Mouse (Mus musculus) midbrain, embryonic 12.5 days (tissue): ENCODE results near the gene Igfbp5. TPM values are rescaled to one million over a fixed set of nuclear protein-coding genes. Genes with fewer than 3 reads are reported as not detected.

Experiments
- ATAC-seq: fragments of 200-750 bp; cut with Nextera tagmentation; 2 replicates; pipeline ENCODE4 v1.8.0; 2017; ENCODE audit warnings: low read depth, moderate TSS enrichment, moderate library complexity; ENCODE audit not compliant: low FRiP score
- H3K27ac ChIP-seq: fragments of 300-500 bp; sonication (generic); replicated peaks from 2 replicates; pipeline ENCODE4 v1.5.1; 2016; ENCODE audit warnings: mild to moderate bottlenecking
- H3K27me3 ChIP-seq: fragments of 300-500 bp; sonication (generic); 2 replicates; pipeline ENCODE4 v1.6.1; 2016; ENCODE audit warnings: mild to moderate bottlenecking
- H3K36me3 ChIP-seq: fragments of 300-500 bp; sonication (generic); 2 replicates; pipeline ENCODE4 v1.6.1; 2016
- H3K4me1 ChIP-seq: fragments of 300-500 bp; sonication (generic); 2 replicates; pipeline ENCODE4 v1.6.1; 2016
- H3K4me2 ChIP-seq: fragments of 300-500 bp; sonication (generic); replicated peaks from 2 replicates; pipeline ENCODE4 v1.6.1; 2016; ENCODE audit warnings: mild to moderate bottlenecking, moderate library complexity
- H3K4me3 ChIP-seq: fragments of 300-500 bp; sonication (generic); 2 replicates; pipeline ENCODE4 v1.5.1; 2016; ENCODE audit warnings: mild to moderate bottlenecking
- H3K9ac ChIP-seq: fragments of 300-500 bp; sonication (generic); replicated peaks from 2 replicates; pipeline ENCODE4 v1.6.1; 2016; ENCODE audit warnings: mild to moderate bottlenecking, moderate library complexity
- H3K9me3 ChIP-seq: fragments of 300-500 bp; sonication (generic); 2 replicates; pipeline ENCODE4 v1.6.1; 2016; ENCODE audit warnings: mild to moderate bottlenecking
- WGBS: fragments of 180-500 bp; shearing (Covaris S2); methylation state at CpG from one replicate; pipeline ENCODE4 v1.1.7; 2016; 5-methylcytosine and 5-hydroxymethylcytosine counted together
- polyA plus RNA-seq: library from polyadenylated mRNA; unstranded; fragments of >200 nt; fragmentation: Nextera tagmentation; extraction: Ambion mirVana; gene quantifications from 2 replicates; pipeline ENCODE4 v1.2.1, GENCODE M21; 2016

Gene Igfbp5
- polyA plus RNA-seq, 1 experiment from 2014 or later, result 31.1 TPM

- Histone ChIP-seq H3K27ac (no peak overlapping the region), H3K9me3 (no peaks in the 10 kb centered on the region), H3K4me3 (no peak overlapping the region), H3K4me2 (peak overlapping the region; percentile 95; the same call in 1 of the 2 replicates), H3K9ac (no peak overlapping the region), H3K4me1 (peaks cover 44% of the 10 kb centered on the region), H3K27me3 (peaks cover 52% of the 10 kb centered on the region), H3K36me3 (no peaks in the 10 kb centered on the region)
- 3% methylated on average over 3 of the region's 3 CpGs for WGBS
- no peak for ATAC-seq
Observed at GRCm38 (mm10) chr1:72875708-72876107, 1.0 kb upstream of the Igfbp5 start.

- Histone ChIP-seq H3K4me1 (peaks cover 62% of the 10 kb centered on the region), H3K27me3 (peaks cover 60% of the 10 kb centered on the region), H3K36me3 (no peaks in the 10 kb centered on the region), H3K4me3 (peak overlapping the region; percentile 58), H3K9me3 (no peaks in the 10 kb centered on the region), H3K9ac (peak overlapping the region; percentile 69), H3K27ac (peak overlapping the region; percentile 76), H3K4me2 (peak overlapping the region; percentile 95)
- ATAC-seq, result no peak
- WGBS, result under 1% methylated on average over 43 of the region's 43 CpGs
Observed at GRCm38 (mm10) chr1:72873511-72874286, 985 bp downstream of the Igfbp5 start.

GRCm38 (mm10) chr1:72873078-72873477 lies 1.6 kb downstream of the Igfbp5 start:
- Histone ChIP-seq H3K36me3 (no peaks in the 10 kb centered on the region), H3K4me2 (peak overlapping the region; percentile 95), H3K4me1 (peaks cover 58% of the 10 kb centered on the region), H3K4me3 (peak overlapping the region; percentile 58), H3K9me3 (no peaks in the 10 kb centered on the region), H3K27me3 (peaks cover 63% of the 10 kb centered on the region), H3K27ac (no peak overlapping the region), H3K9ac (peak overlapping the region; percentile 69)
- no peak for ATAC-seq
- WGBS, result under 1% methylated on average over 16 of the region's 16 CpGs

- Histone ChIP-seq H3K4me2 (peak overlapping the region; percentile 95), H3K4me3 (peak overlapping the region; percentile 58), H3K4me1 (peaks cover 58% of the 10 kb centered on the region), H3K27ac (no peak overlapping the region), H3K9ac (no peak overlapping the region), H3K36me3 (no peaks in the 10 kb centered on the region), H3K9me3 (no peaks in the 10 kb centered on the region), H3K27me3 (peaks cover 60% of the 10 kb centered on the region)
- WGBS, result 0% methylated on average over 8 of the region's 8 CpGs
- ATAC-seq, result peak; percentile 61
Observed at GRCm38 (mm10) chr1:72872521-72872920, 2.2 kb downstream of the Igfbp5 start.

- Histone ChIP-seq H3K36me3 (no peaks in the 10 kb centered on the region), H3K4me1 (peaks cover 62% of the 10 kb centered on the region), H3K9ac (peak overlapping the region; percentile 53; the same call in 1 of the 2 replicates), H3K27me3 (peaks cover 54% of the 10 kb centered on the region), H3K9me3 (no peaks in the 10 kb centered on the region), H3K4me3 (peak overlapping the region; percentile 58), H3K27ac (peak overlapping the region; percentile 63), H3K4me2 (peak overlapping the region; percentile 95)
- WGBS, result under 1% methylated on average over 34 of the region's 34 CpGs
- ATAC-seq, result no peak
Observed at GRCm38 (mm10) chr1:72871697-72872411, 2.8 kb downstream of the Igfbp5 start.

GRCm38 (mm10) chr1:72871337-72871696 lies 3.4 kb downstream of the Igfbp5 start:
- no peaks in the 10 kb centered on the region for H3K9me3 ChIP-seq
- peak overlapping the region; percentile 53; the same call in 1 of the 2 replicates for H3K9ac ChIP-seq
- peak overlapping the region; percentile 58 for H3K4me3 ChIP-seq
- peak; percentile 20; the same call in 1 of the 2 replicates for ATAC-seq
- H3K36me3 ChIP-seq, result no peaks in the 10 kb centered on the region
- peaks cover 48% of the 10 kb centered on the region for H3K27me3 ChIP-seq
- peaks cover 65% of the 10 kb centered on the region for H3K4me1 ChIP-seq
- WGBS, result 0% methylated on average over 6 of the region's 6 CpGs
- H3K4me2 ChIP-seq, result peak overlapping the region; percentile 95
- H3K27ac ChIP-seq, result peak overlapping the region; percentile 63

GRCm38 (mm10) chr1:72870615-72871336 lies 3.9 kb downstream of the Igfbp5 start:
- H3K9me3 ChIP-seq, result no peaks in the 10 kb centered on the region
- under 1% methylated on average over 20 of the region's 20 CpGs for WGBS
- peak overlapping the region; percentile 95 for H3K4me2 ChIP-seq
- no peaks in the 10 kb centered on the region for H3K36me3 ChIP-seq
- H3K4me3 ChIP-seq, result peak overlapping the region; percentile 58
- ATAC-seq, result peak; percentile 42
- peak overlapping the region; percentile 46; the same call in 1 of the 2 replicates for H3K9ac ChIP-seq
- peaks cover 44% of the 10 kb centered on the region for H3K27me3 ChIP-seq
- H3K27ac ChIP-seq, result peak overlapping the region; percentile 63
- peaks cover 67% of the 10 kb centered on the region for H3K4me1 ChIP-seq

GRCm38 (mm10) chr1:72869681-72870614 lies 4.7 kb downstream of the Igfbp5 start:
- H3K4me1 ChIP-seq, result peaks cover 58% of the 10 kb centered on the region
- peaks cover 35% of the 10 kb centered on the region for H3K27me3 ChIP-seq
- H3K4me3 ChIP-seq, result peak overlapping the region; percentile 58
- no peaks in the 10 kb centered on the region for H3K9me3 ChIP-seq
- 4% methylated on average over 22 of the region's 22 CpGs for WGBS
- peak overlapping the region; percentile 46; the same call in 1 of the 2 replicates for H3K9ac ChIP-seq
- peak overlapping the region; percentile 63 for H3K27ac ChIP-seq
- ATAC-seq, result peak; percentile 21; the same call in 1 of the 2 replicates
- H3K36me3 ChIP-seq, result no peaks in the 10 kb centered on the region
- H3K4me2 ChIP-seq, result peak overlapping the region; percentile 95

- H3K4me1 ChIP-seq, result peaks cover 52% of the 10 kb centered on the region
- peaks cover 29% of the 10 kb centered on the region for H3K27me3 ChIP-seq
- H3K4me2 ChIP-seq, result no peak overlapping the region
- no peak overlapping the region for H3K9ac ChIP-seq
- H3K27ac ChIP-seq, result no peak overlapping the region
- no peak overlapping the region for H3K4me3 ChIP-seq
- no peaks in the 10 kb centered on the region for H3K36me3 ChIP-seq
- ATAC-seq, result no peak
- no peaks in the 10 kb centered on the region for H3K9me3 ChIP-seq
Observed at GRCm38 (mm10) chr1:72869275-72869674, 5.4 kb downstream of the Igfbp5 start.

- no peak overlapping the region for H3K9ac ChIP-seq
- no peaks in the 10 kb centered on the region for H3K9me3 ChIP-seq
- no peak overlapping the region for H3K4me2 ChIP-seq
- H3K4me1 ChIP-seq, result peaks cover 45% of the 10 kb centered on the region
- no peaks in the 10 kb centered on the region for H3K36me3 ChIP-seq
- H3K27me3 ChIP-seq, result peaks cover 22% of the 10 kb centered on the region
- no peak overlapping the region for H3K27ac ChIP-seq
- WGBS, result 80% methylated on average over 10 of the region's 10 CpGs
- no peak overlapping the region for H3K4me3 ChIP-seq
- ATAC-seq, result no peak
Observed at GRCm38 (mm10) chr1:72868429-72869215, 6.1 kb downstream of the Igfbp5 start.
